Mouse (Mus musculus) retina, postnatal 1 day (tissue): ENCODE data around the gene Wfikkn1.

Experiments used
- DNase-seq: peaks from one replicate; pipeline ENCODE4 v3.0.0-alpha.2; 2012

The Wfikkn1 gene

GRCm38 (mm10) chr17:25835816-25836215, 44.8 kb downstream of the Wfikkn1 start:
- no peak for DNase-seq

DNA sequence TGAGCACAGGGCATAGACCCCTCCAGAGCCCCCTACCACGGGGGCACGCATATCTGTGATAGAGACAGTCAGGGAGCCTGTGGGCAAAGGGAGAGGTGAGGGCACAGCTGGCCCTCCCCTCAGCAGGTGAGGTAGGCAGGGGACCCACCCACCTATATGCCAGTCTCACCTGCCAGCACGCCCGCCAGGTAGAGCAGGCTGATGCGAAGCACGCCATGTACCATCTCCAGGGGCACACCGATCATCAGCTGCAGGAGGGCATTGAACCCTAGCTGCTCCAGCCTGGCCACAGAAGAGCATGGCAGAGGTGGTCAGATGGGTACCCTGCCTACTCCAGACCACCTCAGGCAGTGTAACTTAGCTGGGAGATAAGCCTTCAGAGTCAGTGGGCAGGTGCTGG, 45.4 kb downstream of the Wfikkn1 start:
- DNase-seq, result no peak

- no peak for DNase-seq
Measured at GRCm38 (mm10) chr17:25834595-25835222, 45.9 kb downstream of the Wfikkn1 start.

DNA sequence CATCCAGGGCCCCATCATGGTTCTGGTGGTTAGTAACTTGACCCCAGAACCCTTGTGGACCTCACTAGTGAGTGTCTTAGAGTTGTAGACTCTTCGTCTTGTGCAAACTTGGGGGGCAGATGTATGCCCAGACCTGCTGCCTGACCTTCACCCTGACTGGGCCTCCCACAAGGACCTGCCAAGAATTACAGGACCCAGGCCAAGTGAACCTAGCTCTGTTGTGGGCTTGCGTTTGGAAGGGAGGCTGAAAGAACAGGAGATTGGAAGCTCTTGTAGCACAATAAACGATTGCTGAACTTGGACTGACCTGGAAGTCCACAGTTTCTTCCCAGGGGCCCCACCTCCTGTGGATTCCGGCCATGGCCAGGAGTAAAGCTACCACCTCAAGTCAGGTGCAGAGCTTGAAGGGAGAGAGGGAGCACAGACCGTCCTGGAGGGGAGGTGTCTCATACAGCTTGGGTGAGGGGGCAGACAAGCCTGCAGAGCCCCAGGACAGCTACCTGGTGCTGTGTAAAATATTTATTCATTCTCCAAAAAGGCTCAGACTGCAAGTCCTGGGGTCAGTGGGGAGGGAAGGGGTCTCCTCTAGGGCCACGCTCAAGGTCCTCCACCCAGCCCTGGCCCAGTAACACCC, 46.6 kb downstream of the Wfikkn1 start:
- no peak for DNase-seq

GRCm38 (mm10) chr17:25833291-25833663, 47.4 kb downstream of the Wfikkn1 start, which contains the start of gene Stub1:
Gene Stub1, minus strand, starts transcription at chr17:25833404.
- DNase-seq, result peak; percentile 96

GRCm38 (mm10) chr17:25832436-25833290, 48.0 kb downstream of the Wfikkn1 start:
- peak; percentile 99 for DNase-seq

- no peak for DNase-seq
Measured at GRCm38 (mm10) chr17:25831451-25832281, 49.0 kb downstream of the Wfikkn1 start.

DNA sequence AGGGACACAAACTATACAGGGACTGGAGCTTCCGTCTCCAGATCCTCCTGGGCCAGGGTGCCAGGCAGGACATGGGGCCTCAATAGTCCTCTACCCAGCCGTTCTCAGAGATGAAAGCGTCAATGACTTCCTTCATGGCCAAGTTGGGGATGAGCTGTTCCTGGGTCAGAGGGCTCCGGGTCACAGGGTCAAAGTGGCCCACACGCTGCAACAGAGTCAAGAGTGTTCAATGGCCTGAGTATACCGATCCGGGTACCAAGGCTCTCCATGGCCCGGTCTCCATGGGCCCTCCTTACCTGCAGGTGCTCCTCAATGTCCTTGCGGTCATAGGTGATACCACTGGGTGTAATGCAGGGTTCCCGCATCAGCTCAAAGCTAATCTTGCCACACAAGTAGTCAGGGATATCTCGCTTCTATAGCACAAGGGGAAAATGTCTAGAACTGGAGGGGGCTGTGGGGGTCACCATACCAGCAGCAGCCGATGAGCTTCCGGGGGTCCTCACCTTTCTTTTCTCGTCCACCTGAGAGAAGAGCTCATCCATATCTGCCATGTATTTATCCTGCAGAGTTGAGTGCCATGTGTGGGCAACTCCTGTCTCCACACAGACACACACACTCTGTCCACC, 49.7 kb downstream of the Wfikkn1 start:
- DNase-seq, result no peak

DNA sequence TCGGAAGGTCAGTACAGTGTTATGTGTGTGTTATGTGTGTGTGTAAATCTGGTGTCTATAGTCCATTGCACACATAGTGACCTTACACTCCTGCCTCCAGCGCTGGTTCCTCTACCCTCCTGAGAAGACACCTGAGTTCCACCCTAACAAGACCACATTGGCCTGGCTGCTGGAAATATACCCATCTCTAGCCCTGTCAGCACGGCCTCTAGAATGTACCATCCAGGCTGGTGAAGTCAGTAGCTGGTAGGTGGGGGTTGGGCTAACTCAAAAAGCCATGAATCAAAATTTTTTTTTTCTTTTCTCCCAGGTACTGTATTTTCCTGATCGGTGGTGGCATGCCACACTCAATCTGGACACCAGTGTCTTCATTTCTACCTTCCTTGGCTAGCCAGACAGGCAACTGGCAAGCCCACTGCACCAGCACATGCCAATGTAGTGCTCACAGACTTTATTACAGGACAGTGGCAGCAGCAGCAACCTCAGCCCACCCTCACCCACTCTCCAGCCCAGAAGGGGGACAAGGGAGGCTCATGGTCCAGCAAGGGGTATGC, 50.4 kb downstream of the Wfikkn1 start:
- DNase-seq, result no peak

GRCm38 (mm10) chr17:25829558-25830017, 51.1 kb downstream of the Wfikkn1 start:
- no peak for DNase-seq

DNA sequence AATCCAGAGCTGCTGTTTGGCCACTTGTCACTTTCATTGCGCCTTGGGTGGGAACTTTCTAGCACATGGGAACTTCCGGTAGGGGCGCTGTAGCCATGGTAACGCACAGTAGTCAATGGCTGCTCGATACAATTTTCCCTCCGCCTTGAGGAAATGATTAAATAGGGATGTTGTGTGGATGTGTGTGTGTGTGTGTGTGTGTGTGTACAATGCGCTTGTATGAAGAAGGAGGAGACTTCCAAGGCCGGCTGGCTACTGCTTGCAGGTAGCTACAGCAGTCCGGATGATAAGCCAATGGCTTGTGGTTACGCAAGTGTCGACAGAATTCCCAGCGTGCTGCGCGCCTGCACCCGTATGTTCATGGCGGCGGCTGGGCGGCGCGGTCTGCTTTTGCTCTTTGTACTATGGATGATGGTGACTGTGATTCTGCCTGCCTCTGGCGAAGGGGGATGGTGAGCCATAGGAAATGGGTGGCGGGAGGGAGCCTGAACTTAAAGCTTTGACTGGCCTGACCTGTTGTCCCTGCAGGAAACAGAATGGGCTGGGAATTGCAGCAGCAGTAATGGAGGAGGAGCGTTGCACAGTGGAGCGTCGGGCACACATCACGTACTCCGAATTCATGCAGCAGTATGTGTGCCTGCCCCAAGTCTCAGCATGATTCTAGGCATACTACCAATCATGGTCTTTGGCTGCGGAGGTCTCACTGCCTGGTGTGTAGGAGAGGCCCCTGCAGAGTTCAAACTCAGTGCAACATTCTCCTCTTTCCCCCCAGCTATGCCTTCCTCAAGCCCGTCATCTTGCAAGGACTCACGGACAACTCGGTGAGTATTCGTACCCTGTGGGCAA, 51.7 kb downstream of the Wfikkn1 start, which contains the start of gene Jmjd8:
Gene Jmjd8, plus strand, starts transcription at position 156 of the 846 bp plus-strand sequence.
- DNase-seq, result peak; percentile 90

DNA sequence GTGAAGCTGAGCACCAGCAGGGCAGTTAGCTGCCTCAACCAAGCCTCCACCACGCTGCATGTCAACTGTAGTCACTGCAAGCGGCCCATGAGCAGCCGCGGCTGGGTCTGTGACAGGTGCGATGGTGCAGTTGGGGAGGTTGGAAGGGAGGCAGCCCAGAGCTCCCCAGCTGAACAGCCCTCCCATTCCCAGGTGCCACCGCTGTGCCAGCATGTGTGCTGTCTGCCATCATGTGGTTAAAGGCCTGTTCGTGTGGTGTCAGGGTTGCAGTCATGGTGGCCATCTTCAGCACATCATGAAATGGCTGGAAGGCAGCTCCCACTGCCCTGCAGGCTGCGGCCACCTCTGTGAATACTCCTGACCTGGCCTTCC, 52.4 kb downstream of the Wfikkn1 start:
- DNase-seq, result no peak
